Mouse (Mus musculus): Measurements from ENCODE around the gene Msl3l2. TPM values are rescaled to one million over a fixed set of nuclear protein-coding genes. Genes with fewer than 3 reads are reported as not detected.

Gene Msl3l2
- polyA plus RNA-seq, 1 experiment from 2014 or later, result 2.3 TPM

DNA sequence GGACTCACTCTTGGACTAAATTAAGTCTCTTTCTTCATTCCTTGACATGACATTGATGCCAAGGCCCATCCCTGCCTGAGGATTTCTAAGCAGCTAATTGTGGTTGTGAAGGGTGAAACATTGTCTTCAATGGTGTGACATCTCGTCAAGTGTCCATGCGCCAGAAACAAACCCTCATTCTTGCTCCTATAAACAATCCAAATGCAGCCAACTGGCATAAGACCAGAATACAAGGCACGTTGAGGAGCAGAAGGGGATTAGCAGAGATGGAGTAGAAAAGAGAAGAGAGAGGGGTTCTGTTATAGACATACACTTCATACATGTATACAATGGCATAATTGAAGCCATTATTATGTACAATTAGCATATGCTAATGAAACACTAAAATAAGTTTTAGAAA lies 51.5 kb downstream of the Msl3l2 start:
- no peak overlapping the region for H3K9ac ChIP-seq (ENCODE audit: low read depth, low read length)
- H3K36me3 ChIP-seq (ENCODE audit: control insufficient read depth, insufficient read depth, low read length), result no peaks in the 10 kb centered on the region
- 87% methylated on average over 3 of the region's 3 CpGs for WGBS
- no peaks in the 10 kb centered on the region for H3K27me3 ChIP-seq (replicated peaks; ENCODE audit: control insufficient read depth, insufficient read depth, low read length)
- ATAC-seq (replicated peaks; ENCODE audit: low FRiP score) (no peak), DNase-seq (ENCODE audit: low spot score) (no peak)
- H3K4me3 ChIP-seq (ENCODE audit: low read depth, low read length), result no peak overlapping the region
- H3K27ac ChIP-seq (ENCODE audit: low read depth, low read length), result no peak overlapping the region
- H3K9me3 ChIP-seq (ENCODE audit: control insufficient read depth, low read length), result no peaks in the 10 kb centered on the region
- no peaks in the 10 kb centered on the region for H3K4me1 ChIP-seq (replicated peaks; ENCODE audit: control insufficient read depth, insufficient read depth, low read length)
- no peak overlapping the region for H3K4me2 ChIP-seq

DNA sequence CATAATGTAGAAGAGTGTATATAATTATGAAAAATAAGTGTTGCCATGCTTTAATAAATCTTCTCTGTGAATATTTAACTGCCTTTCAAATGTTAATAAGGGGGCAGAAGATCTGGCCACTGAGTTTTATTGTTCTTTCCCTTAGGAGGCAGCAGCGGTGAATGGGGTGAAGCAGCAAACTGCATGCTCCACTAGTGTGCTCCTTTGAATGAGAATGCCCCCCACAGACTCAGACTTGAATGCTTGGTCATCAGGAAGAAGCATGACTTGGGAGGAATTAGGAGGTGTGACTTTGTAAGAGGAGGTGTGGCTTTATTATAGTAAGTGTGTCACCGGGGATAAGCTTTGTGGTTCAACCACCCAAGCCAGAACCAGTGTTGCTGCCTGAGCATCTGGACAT lies 52.0 kb downstream of the Msl3l2 start:
- Histone ChIP-seq H3K4me3 (ENCODE audit: low read depth, low read length) (no peak overlapping the region), H3K9me3 (ENCODE audit: control insufficient read depth, low read length) (no peaks in the 10 kb centered on the region), H3K36me3 (ENCODE audit: control insufficient read depth, insufficient read depth, low read length) (no peaks in the 10 kb centered on the region), H3K27ac (ENCODE audit: low read depth, low read length) (no peak overlapping the region), H3K27me3 (replicated peaks; ENCODE audit: control insufficient read depth, insufficient read depth, low read length) (no peaks in the 10 kb centered on the region), H3K9ac (ENCODE audit: low read depth, low read length) (no peak overlapping the region), H3K4me2 (no peak overlapping the region), H3K4me1 (replicated peaks; ENCODE audit: control insufficient read depth, insufficient read depth, low read length) (no peaks in the 10 kb centered on the region)
- no peak for DNase-seq (ENCODE audit: low spot score)
- WGBS, result 86% methylated on average over 2 of the region's 2 CpGs
- ATAC-seq (replicated peaks; ENCODE audit: low FRiP score), result no peak

DNA sequence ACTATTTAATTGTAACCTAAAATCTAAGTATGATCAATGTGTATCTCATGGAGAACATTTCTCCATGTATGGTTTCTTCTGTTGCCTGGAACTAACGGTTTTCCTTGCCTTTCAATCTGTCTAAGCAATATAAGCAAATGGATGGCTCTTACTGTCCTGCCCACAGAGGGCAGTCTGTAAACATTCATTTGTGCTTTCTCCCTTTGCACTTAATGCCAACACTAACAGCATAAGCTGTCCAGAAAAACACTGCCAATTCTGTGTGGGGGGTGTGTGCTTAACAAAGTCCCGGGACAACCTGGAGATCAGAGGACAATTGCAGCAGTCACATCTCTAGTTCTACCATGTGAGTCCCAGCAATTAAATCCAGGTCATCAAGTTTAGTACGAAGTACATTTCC lies 57.7 kb downstream of the Msl3l2 start:
- no peak overlapping the region for H3K9ac ChIP-seq (ENCODE audit: low read depth, low read length)
- DNase-seq (ENCODE audit: low spot score), result no peak
- H3K4me1 ChIP-seq (replicated peaks; ENCODE audit: control insufficient read depth, insufficient read depth, low read length), result no peaks in the 10 kb centered on the region
- H3K27ac ChIP-seq (ENCODE audit: low read depth, low read length), result no peak overlapping the region
- H3K9me3 ChIP-seq (ENCODE audit: control insufficient read depth, low read length), result no peaks in the 10 kb centered on the region
- no peak overlapping the region for H3K4me2 ChIP-seq
- no peak overlapping the region for H3K4me3 ChIP-seq (ENCODE audit: low read depth, low read length)
- H3K36me3 ChIP-seq (ENCODE audit: control insufficient read depth, insufficient read depth, low read length), result no peaks in the 10 kb centered on the region; the same call in 1 of the 2 replicates
- WGBS, result 80% methylated on average over 3 of the region's 3 CpGs
- H3K27me3 ChIP-seq (replicated peaks; ENCODE audit: control insufficient read depth, insufficient read depth, low read length), result no peaks in the 10 kb centered on the region
- no peak for ATAC-seq (replicated peaks; ENCODE audit: low FRiP score)

DNA sequence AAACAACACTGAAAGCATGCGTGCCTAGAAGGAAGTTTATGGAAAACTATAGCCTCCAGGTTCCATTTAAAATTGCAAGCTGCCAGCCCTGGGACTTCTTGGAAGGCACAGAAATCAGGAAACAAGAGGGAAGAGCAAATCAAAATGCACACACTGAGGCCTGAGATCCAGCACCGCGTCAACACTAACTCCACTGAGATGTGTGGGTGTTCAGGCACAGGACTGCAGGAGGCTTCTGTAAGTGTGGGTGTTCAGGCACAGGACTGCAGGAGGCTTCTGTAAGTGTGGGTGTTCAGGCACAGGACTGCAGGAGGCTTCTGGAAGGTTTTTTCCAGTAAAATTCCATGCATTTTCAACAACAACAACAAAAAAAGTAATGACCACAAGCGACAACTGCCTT lies 59.0 kb downstream of the Msl3l2 start:
- 87% methylated on average over 4 of the region's 4 CpGs for WGBS
- Histone ChIP-seq H3K9me3 (ENCODE audit: control insufficient read depth, low read length) (no peaks in the 10 kb centered on the region), H3K27ac (ENCODE audit: low read depth, low read length) (no peak overlapping the region), H3K4me3 (ENCODE audit: low read depth, low read length) (no peak overlapping the region), H3K36me3 (ENCODE audit: control insufficient read depth, insufficient read depth, low read length) (no peaks in the 10 kb centered on the region; the same call in 1 of the 2 replicates), H3K27me3 (replicated peaks; ENCODE audit: control insufficient read depth, insufficient read depth, low read length) (no peaks in the 10 kb centered on the region), H3K4me2 (no peak overlapping the region), H3K9ac (ENCODE audit: low read depth, low read length) (no peak overlapping the region), H3K4me1 (replicated peaks; ENCODE audit: control insufficient read depth, insufficient read depth, low read length) (no peaks in the 10 kb centered on the region)
- DNase-seq (ENCODE audit: low spot score), result no peak
- no peak for ATAC-seq (replicated peaks; ENCODE audit: low FRiP score)

Other genes with a start within 250 kb of the Msl3l2 start
- 1.5 and 1.8 TPM in 2 replicates for gene Tbc1d32, start 121.8 kb downstream of the Msl3l2 start, polyA plus RNA-seq (2014; fragmentation: Nextera tagmentation; extraction: Ambion mirVana)

Data from liver, embryonic 11.5 days (tissue).